In the genomic region with DNA sequence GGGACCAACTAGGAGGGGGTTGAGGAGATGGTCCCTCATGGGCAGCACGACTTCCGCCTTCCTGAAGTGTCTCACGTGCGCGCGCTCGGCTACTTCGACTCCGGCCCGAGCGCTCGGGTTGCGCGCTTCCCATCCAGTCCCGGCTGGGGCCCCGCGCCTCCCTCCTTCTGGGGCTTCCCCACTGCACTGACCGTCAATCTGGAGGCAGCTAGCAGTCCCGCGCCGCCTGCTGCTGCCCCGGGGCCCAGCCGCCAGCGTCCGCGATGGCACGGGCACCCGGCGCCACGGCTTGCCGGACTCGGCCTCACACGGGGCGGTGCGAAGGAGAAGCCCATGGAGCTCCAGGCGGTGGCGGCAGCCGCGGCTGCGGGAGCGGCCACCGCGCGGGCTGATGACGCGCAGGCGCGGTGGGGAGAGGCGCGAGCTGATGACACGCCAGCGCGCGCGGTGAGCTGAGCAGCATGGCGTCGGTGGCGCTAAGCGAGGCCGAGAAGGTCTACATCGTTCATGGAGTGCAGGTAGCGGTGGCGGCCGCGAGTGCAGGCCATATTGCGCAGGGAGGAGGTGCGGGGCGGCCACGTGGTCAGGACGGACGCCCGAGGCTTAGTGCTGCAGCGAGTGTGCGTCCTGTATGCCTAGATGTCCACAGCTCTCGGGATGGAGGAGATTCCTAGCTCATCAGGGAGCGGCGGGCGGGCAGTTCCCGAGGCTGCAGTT, we compare ENCODE assay signal across 7 mouse cellular contexts. TPM values are rescaled to one million over a fixed set of nuclear protein-coding genes. Genes with fewer than 3 reads are reported as not detected.
DNase-seq lines count a peak whose midpoint lies in the region; ATAC-seq lines count a peak whose summit lies in the region.

Zdhhc3 (minus strand) TSS at position 401 of the 717 bp plus-strand sequence.
Exosc7 (plus strand) TSS at position 411 of the 717 bp plus-strand sequence.

- no peaks in the 10 kb centered on the region for H3K27me3 ChIP-seq in embryonic facial prominence, embryonic 10.5 days (replicated peaks; ENCODE audit: low read depth, poor library complexity, severe bottlenecking)
- no peaks in the 10 kb centered on the region for H3K27me3 ChIP-seq in limb, embryonic 10.5 days (ENCODE audit: low read depth, poor library complexity, severe bottlenecking)
- H3K27me3 ChIP-seq in midbrain, embryonic 13.5 days = no peaks in the 10 kb centered on the region

- peak; percentile 91 for ATAC-seq in granulocyte monocyte progenitor cell, adult 5-6 weeks (replicated peaks; ENCODE audit: poor library complexity, severe bottlenecking)
- ATAC-seq in midbrain, embryonic 13.5 days = peak; percentile 97

- H3K36me3 ChIP-seq in embryonic facial prominence, embryonic 10.5 days (replicated peaks) = peaks cover 30% of the 10 kb centered on the region
- peaks cover 41% of the 10 kb centered on the region for H3K36me3 ChIP-seq in limb, embryonic 10.5 days
- peaks cover 16% of the 10 kb centered on the region for H3K36me3 ChIP-seq in midbrain, embryonic 13.5 days

- peak; percentile 92 for DNase-seq in adrenal gland, postnatal 10 days
- DNase-seq in embryonic facial prominence, embryonic 10.5 days (ENCODE audit: low spot score) = peak; percentile 92
- DNase-seq in kidney, adult 11 months = peak; percentile 85
- peak; percentile 91 for DNase-seq in limb, embryonic 10.5 days (ENCODE audit: low spot score)
- peak; percentile 83 for DNase-seq in spleen, adult 12 weeks (ENCODE audit: low spot score)

- H3K27ac ChIP-seq in embryonic facial prominence, embryonic 10.5 days (replicated peaks) = peak within 1 kb of the TSS; percentile 95
- peak within 1 kb of the TSS; percentile 96 for H3K27ac ChIP-seq in limb, embryonic 10.5 days
- peak within 1 kb of the TSS; percentile 96 for H3K27ac ChIP-seq in midbrain, embryonic 13.5 days

- H3K4me2 ChIP-seq in midbrain, embryonic 13.5 days (replicated peaks) = peak within 1 kb of the TSS; percentile 95

- peak within 1 kb of the TSS; percentile 75 for H3K4me3 ChIP-seq in embryonic facial prominence, embryonic 10.5 days
- peak within 1 kb of the TSS; percentile 90 for H3K4me3 ChIP-seq in limb, embryonic 10.5 days
- peak within 1 kb of the TSS; percentile 87 for H3K4me3 ChIP-seq in midbrain, embryonic 13.5 days (replicated peaks)

- H3K4me1 ChIP-seq in embryonic facial prominence, embryonic 10.5 days = peaks cover 25% of the 10 kb centered on the region
- peaks cover 24% of the 10 kb centered on the region for H3K4me1 ChIP-seq in limb, embryonic 10.5 days
- H3K4me1 ChIP-seq in midbrain, embryonic 13.5 days (replicated peaks) = peaks cover 23% of the 10 kb centered on the region

- H3K9me3 ChIP-seq in embryonic facial prominence, embryonic 10.5 days = no peaks in the 10 kb centered on the region
- H3K9me3 ChIP-seq in limb, embryonic 10.5 days (replicated peaks) = no peaks in the 10 kb centered on the region
- no peaks in the 10 kb centered on the region for H3K9me3 ChIP-seq in midbrain, embryonic 13.5 days

- peak within 1 kb of the TSS; percentile 88 for H3K9ac ChIP-seq in midbrain, embryonic 13.5 days (replicated peaks)

- under 1% methylated on average over 79 of the region's 79 CpGs for WGBS in embryonic facial prominence, embryonic 10.5 days
- under 1% methylated on average over 79 of the region's 79 CpGs for WGBS in limb, embryonic 10.5 days
- WGBS in midbrain, embryonic 13.5 days = under 1% methylated on average over 79 of the region's 79 CpGs

RNA-seq across cellular contexts. Expression of gene Zdhhc3, which starts in this region (rescaled TPM):
- 10 to 100 TPM; 54.8 to 61.9 TPM for total RNA-seq in adrenal gland, postnatal 10 days (2021)
- polyA plus RNA-seq in embryonic facial prominence, embryonic 10.5 days (2016; fragmentation: Nextera tagmentation; extraction: Ambion mirVana) = 73.1 and 77.9 TPM in 2 replicates
- 66.7 and 68.4 TPM in 2 replicates for total RNA-seq in granulocyte monocyte progenitor cell, adult 5-6 weeks (2014; fragmentation: Nextera tagmentation)
- total RNA-seq in granulocyte monocyte progenitor cell, adult 5-6 weeks (2017) = 43.1 and 47.1 TPM in 2 replicates
- polyA plus RNA-seq in limb, embryonic 10.5 days (2016; fragmentation: Nextera tagmentation; extraction: Ambion mirVana) = 72.8 and 73.9 TPM in 2 replicates
- 75.7 and 79.0 TPM in 2 replicates for polyA plus RNA-seq in midbrain, embryonic 13.5 days (2015; fragmentation: Nextera tagmentation; extraction: Ambion mirVana)

RNA-seq across cellular contexts. Expression of gene Exosc7, which starts in this region (rescaled TPM):
- 10 to 100 TPM; 40.7 to 44.3 TPM for total RNA-seq in adrenal gland, postnatal 10 days (2021)
- 129 and 143 TPM in 2 replicates for polyA plus RNA-seq in embryonic facial prominence, embryonic 10.5 days (2016; fragmentation: Nextera tagmentation; extraction: Ambion mirVana)
- total RNA-seq in granulocyte monocyte progenitor cell, adult 5-6 weeks (2014; fragmentation: Nextera tagmentation) = 85.4 and 103 TPM in 2 replicates
- total RNA-seq in granulocyte monocyte progenitor cell, adult 5-6 weeks (2017) = 119 and 126 TPM in 2 replicates
- 120 and 148 TPM in 2 replicates for polyA plus RNA-seq in limb, embryonic 10.5 days (2016; fragmentation: Nextera tagmentation; extraction: Ambion mirVana)
- 87.2 and 87.7 TPM in 2 replicates for polyA plus RNA-seq in midbrain, embryonic 13.5 days (2015; fragmentation: Nextera tagmentation; extraction: Ambion mirVana)

Comparison
In these comparisons a context has a peak if more than half of its experiments do, and no peak if none do; other contexts are left out.
1. Peak in every context shown above with its lines: DNase-seq, ATAC-seq, H3K4me3 ChIP-seq and H3K27ac ChIP-seq.